Mouse (Mus musculus): ENCODE results near the gene Tcp11. TPM values are rescaled to one million over a fixed set of nuclear protein-coding genes. Genes with fewer than 3 reads are reported as not detected.
A peak's percentile ranks its signal among the peaks of the same experiment; 100 is the strongest.

The Tcp11 gene
- polyA plus RNA-seq, 1 experiment from 2014 or later = 0.86 TPM

- Histone ChIP-seq H3K27me3 (ENCODE audit: low read depth, poor library complexity, severe bottlenecking) (peaks cover 9% of the 10 kb centered on the region), H3K4me1 (peaks cover 38% of the 10 kb centered on the region), H3K4me3 (no peak overlapping the region), H3K27ac (replicated peaks) (peak overlapping the region; percentile 43; the same call in 1 of the 2 replicates), H3K9me3 (replicated peaks) (peaks cover 7% of the 10 kb centered on the region; the same call in 1 of the 2 replicates), H3K36me3 (no peaks in the 10 kb centered on the region)
- DNase-seq (ENCODE audit: low spot score) = no peak
- 21% methylated on average over 10 of the region's 10 CpGs for WGBS
These were observed 21.5 kb upstream of the Tcp11 start for GRCm38 (mm10) chr17:28101902-28102319.

- Histone ChIP-seq H3K9me3 (replicated peaks) (peaks cover 7% of the 10 kb centered on the region; the same call in 1 of the 2 replicates), H3K27ac (replicated peaks) (0 out of 2 replicates have a peak overlapping the region, but pooled peaks have one; percentile 43), H3K4me1 (peaks cover 34% of the 10 kb centered on the region), H3K4me3 (no peak overlapping the region), H3K36me3 (no peaks in the 10 kb centered on the region), H3K27me3 (ENCODE audit: low read depth, poor library complexity, severe bottlenecking) (peaks cover 9% of the 10 kb centered on the region)
- DNase-seq (ENCODE audit: low spot score) = no peak
- WGBS = 53% methylated on average over 12 of the region's 12 CpGs
These were observed 20.9 kb upstream of the Tcp11 start for GRCm38 (mm10) chr17:28101284-28101887.

- H3K4me3 ChIP-seq = no peak overlapping the region
- DNase-seq (ENCODE audit: low spot score) = no peak
- H3K9me3 ChIP-seq (replicated peaks) = peaks cover 7% of the 10 kb centered on the region; the same call in 1 of the 2 replicates
- WGBS = 87% methylated on average over 1 of the region's 1 CpGs
- H3K4me1 ChIP-seq = peaks cover 34% of the 10 kb centered on the region
- H3K36me3 ChIP-seq = no peaks in the 10 kb centered on the region
- no peak overlapping the region for H3K27ac ChIP-seq (replicated peaks)
- peaks cover 9% of the 10 kb centered on the region for H3K27me3 ChIP-seq (ENCODE audit: low read depth, poor library complexity, severe bottlenecking)
These were observed 20.2 kb upstream of the Tcp11 start for GRCm38 (mm10) chr17:28100669-28101068.

- Histone ChIP-seq H3K4me1 (peaks cover 30% of the 10 kb centered on the region), H3K4me3 (no peak overlapping the region), H3K27ac (replicated peaks) (no peak overlapping the region), H3K27me3 (ENCODE audit: low read depth, poor library complexity, severe bottlenecking) (peaks cover 9% of the 10 kb centered on the region), H3K36me3 (no peaks in the 10 kb centered on the region), H3K9me3 (replicated peaks) (peaks cover 10% of the 10 kb centered on the region)
- DNase-seq (ENCODE audit: low spot score) = no peak
- WGBS = 73% methylated on average over 3 of the region's 3 CpGs
These were observed 18.6 kb upstream of the Tcp11 start for GRCm38 (mm10) chr17:28099086-28099485.

DNA sequence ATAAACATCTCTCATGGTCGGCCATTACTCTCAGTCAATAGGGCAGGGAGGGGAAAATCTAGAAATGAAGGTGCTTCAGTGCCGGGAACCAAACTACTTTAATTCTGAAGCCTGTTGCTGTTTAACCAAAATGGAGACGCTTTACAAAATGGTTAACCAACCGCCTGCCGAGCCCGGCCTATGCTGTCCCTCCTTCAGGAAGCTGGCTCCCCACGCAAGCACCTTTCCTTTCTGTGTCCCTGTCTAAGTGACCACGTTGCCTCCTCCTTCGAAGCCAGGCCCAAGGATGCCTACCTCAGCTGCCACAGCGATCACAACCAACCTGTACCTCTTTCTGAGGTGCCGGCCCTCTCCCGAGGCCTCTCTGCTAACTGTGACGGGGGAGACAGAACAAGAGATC lies 16.9 kb upstream of the Tcp11 start:
- H3K27me3 ChIP-seq (ENCODE audit: low read depth, poor library complexity, severe bottlenecking) = peaks cover 6% of the 10 kb centered on the region
- no peak overlapping the region for H3K27ac ChIP-seq (replicated peaks)
- no peak overlapping the region for H3K4me3 ChIP-seq
- no peak for DNase-seq (ENCODE audit: low spot score)
- WGBS = 92% methylated on average over 13 of the region's 13 CpGs
- H3K4me1 ChIP-seq = peaks cover 24% of the 10 kb centered on the region
- H3K36me3 ChIP-seq = no peaks in the 10 kb centered on the region
- H3K9me3 ChIP-seq (replicated peaks) = peaks cover 13% of the 10 kb centered on the region

GRCm38 (mm10) chr17:28096418-28096817 lies 16.0 kb upstream of the Tcp11 start:
- Histone ChIP-seq H3K36me3 (no peaks in the 10 kb centered on the region), H3K27ac (replicated peaks) (no peak overlapping the region), H3K27me3 (ENCODE audit: low read depth, poor library complexity, severe bottlenecking) (peaks cover 6% of the 10 kb centered on the region), H3K4me1 (peaks cover 15% of the 10 kb centered on the region), H3K4me3 (no peak overlapping the region), H3K9me3 (replicated peaks) (peaks cover 13% of the 10 kb centered on the region)
- no peak for DNase-seq (ENCODE audit: low spot score)
- WGBS = 91% methylated on average over 10 of the region's 10 CpGs

- 74% methylated on average over 3 of the region's 3 CpGs for WGBS
- peaks cover 8% of the 10 kb centered on the region for H3K4me1 ChIP-seq
- no peak overlapping the region for H3K27ac ChIP-seq (replicated peaks)
- no peak for DNase-seq (ENCODE audit: low spot score)
- no peak overlapping the region for H3K4me3 ChIP-seq
- H3K27me3 ChIP-seq (ENCODE audit: low read depth, poor library complexity, severe bottlenecking) = peaks cover 6% of the 10 kb centered on the region
- H3K36me3 ChIP-seq = no peaks in the 10 kb centered on the region
- H3K9me3 ChIP-seq (replicated peaks) = peaks cover 6% of the 10 kb centered on the region
These were observed 13.4 kb upstream of the Tcp11 start for GRCm38 (mm10) chr17:28093837-28094236.

DNA sequence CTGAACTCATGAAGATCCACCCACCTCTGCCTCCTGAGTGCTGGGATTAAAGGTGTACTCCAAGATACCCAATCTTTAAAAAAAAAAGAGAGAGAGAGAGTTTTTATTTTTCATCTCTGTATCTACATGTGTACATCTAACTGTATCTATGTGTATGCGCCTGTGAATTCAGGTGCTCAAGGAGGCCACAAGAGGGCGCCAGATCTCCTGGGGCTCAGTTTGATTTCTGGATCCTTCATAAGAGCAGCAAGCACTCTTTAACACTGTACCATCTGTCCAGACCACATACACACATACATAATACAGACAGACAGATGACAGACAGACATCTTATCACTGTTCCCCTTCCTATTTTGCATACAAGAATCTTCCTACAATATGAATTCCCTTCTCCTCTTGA lies 11.9 kb upstream of the Tcp11 start:
- 90% methylated on average over 2 of the region's 2 CpGs for WGBS
- no peak for DNase-seq (ENCODE audit: low spot score)
- Histone ChIP-seq H3K36me3 (no peaks in the 10 kb centered on the region), H3K27me3 (ENCODE audit: low read depth, poor library complexity, severe bottlenecking) (peaks cover under 1% of the 10 kb centered on the region), H3K4me3 (no peak overlapping the region), H3K27ac (replicated peaks) (no peak overlapping the region), H3K9me3 (replicated peaks) (peaks cover 6% of the 10 kb centered on the region), H3K4me1 (peaks cover 17% of the 10 kb centered on the region)

DNA sequence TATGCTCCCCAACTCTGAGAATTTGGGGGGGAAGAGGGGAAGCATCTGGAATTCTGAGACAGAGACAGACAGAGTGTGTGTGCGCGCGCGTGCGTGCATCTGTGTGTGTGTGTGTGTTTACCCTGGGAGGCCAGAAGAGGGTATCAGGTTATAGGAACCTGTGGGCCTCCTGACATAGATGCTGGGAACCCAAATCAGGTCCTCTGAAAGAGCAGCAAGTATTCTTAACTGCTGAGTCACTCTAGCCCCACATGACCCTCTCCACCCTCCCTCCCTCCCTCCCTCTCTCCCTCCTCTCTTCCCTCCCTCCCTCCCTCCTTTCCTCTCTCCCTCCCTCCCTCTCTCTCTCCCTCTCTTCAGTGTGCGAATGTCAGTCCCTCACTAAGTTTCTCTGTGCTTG lies 8.3 kb upstream of the Tcp11 start:
- no peaks in the 10 kb centered on the region for H3K36me3 ChIP-seq
- H3K4me3 ChIP-seq = no peak overlapping the region
- H3K4me1 ChIP-seq = peaks cover 47% of the 10 kb centered on the region
- WGBS = 97% methylated on average over 6 of the region's 6 CpGs
- H3K27me3 ChIP-seq (ENCODE audit: low read depth, poor library complexity, severe bottlenecking) = peaks cover 8% of the 10 kb centered on the region
- H3K27ac ChIP-seq (replicated peaks) = 0 out of 2 replicates have a peak overlapping the region, but pooled peaks have one; percentile 7
- peaks cover under 1% of the 10 kb centered on the region; the same call in 1 of the 2 replicates for H3K9me3 ChIP-seq (replicated peaks)
- no peak for DNase-seq (ENCODE audit: low spot score)

DNA sequence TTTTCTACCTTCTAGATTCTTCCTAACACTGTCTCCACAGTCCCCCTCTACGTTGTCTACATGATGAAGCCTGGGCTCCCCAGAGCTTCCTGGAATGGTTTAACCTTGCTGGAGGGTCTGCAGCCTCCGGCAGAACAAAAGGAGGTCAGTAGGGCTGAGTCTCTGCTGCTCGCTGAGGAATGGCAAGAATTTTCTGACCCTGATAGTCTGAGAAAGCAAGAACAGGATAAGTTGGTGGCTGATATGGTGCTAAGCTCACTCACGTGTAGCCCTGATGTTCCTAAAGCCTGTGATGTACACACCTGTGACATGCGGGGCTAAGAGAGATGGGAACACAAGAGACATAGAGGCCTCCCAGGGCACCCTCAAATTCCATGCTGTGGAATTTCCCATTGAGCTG lies 7.0 kb upstream of the Tcp11 start:
- H3K27me3 ChIP-seq (ENCODE audit: low read depth, poor library complexity, severe bottlenecking) = peaks cover 21% of the 10 kb centered on the region
- H3K27ac ChIP-seq (replicated peaks) = peak overlapping the region; percentile 78
- peaks cover 55% of the 10 kb centered on the region for H3K4me1 ChIP-seq
- H3K36me3 ChIP-seq = no peaks in the 10 kb centered on the region
- 13% methylated on average over 5 of the region's 5 CpGs for WGBS
- no peak overlapping the region for H3K4me3 ChIP-seq
- H3K9me3 ChIP-seq (replicated peaks) = no peaks in the 10 kb centered on the region; the same call in 1 of the 2 replicates
- DNase-seq (ENCODE audit: low spot score) = peak; percentile 43

- Histone ChIP-seq H3K9me3 (replicated peaks) (no peaks in the 10 kb centered on the region), H3K4me3 (peak overlapping the region; percentile 29), H3K27ac (replicated peaks) (peak overlapping the region; percentile 78), H3K36me3 (no peaks in the 10 kb centered on the region), H3K4me1 (peaks cover 64% of the 10 kb centered on the region), H3K27me3 (ENCODE audit: low read depth, poor library complexity, severe bottlenecking) (peaks cover 37% of the 10 kb centered on the region)
- DNase-seq (ENCODE audit: low spot score) = peak; percentile 92
- 1% methylated on average over 16 of the region's 16 CpGs for WGBS
These were observed 4.5 kb upstream of the Tcp11 start for GRCm38 (mm10) chr17:28084964-28085363.

GRCm38 (mm10) chr17:28084395-28084905 lies 4.0 kb upstream of the Tcp11 start:
- peaks cover 39% of the 10 kb centered on the region for H3K27me3 ChIP-seq (ENCODE audit: low read depth, poor library complexity, severe bottlenecking)
- 27% methylated on average over 22 of the region's 22 CpGs for WGBS
- peak overlapping the region; percentile 78 for H3K27ac ChIP-seq (replicated peaks)
- H3K9me3 ChIP-seq (replicated peaks) = no peaks in the 10 kb centered on the region
- H3K4me3 ChIP-seq = no peak overlapping the region
- H3K36me3 ChIP-seq = no peaks in the 10 kb centered on the region
- no peak for DNase-seq (ENCODE audit: low spot score)
- H3K4me1 ChIP-seq = peaks cover 69% of the 10 kb centered on the region

GRCm38 (mm10) chr17:28082863-28083262 lies 2.4 kb upstream of the Tcp11 start:
- no peaks in the 10 kb centered on the region for H3K9me3 ChIP-seq (replicated peaks)
- no peak overlapping the region for H3K27ac ChIP-seq (replicated peaks)
- no peaks in the 10 kb centered on the region for H3K36me3 ChIP-seq
- no peak overlapping the region for H3K4me3 ChIP-seq
- WGBS = 81% methylated on average over 13 of the region's 13 CpGs
- peaks cover 46% of the 10 kb centered on the region for H3K27me3 ChIP-seq (ENCODE audit: low read depth, poor library complexity, severe bottlenecking)
- DNase-seq (ENCODE audit: low spot score) = no peak
- H3K4me1 ChIP-seq = peaks cover 66% of the 10 kb centered on the region

Data from midbrain, embryonic 10.5 days (tissue).